Mouse (Mus musculus) G1E (cell line): ENCODE results near the gene Ncbp1.

ENCODE experiments used
- CTCF ChIP-seq: IDR thresholded peaks from 2 replicates; pipeline ENCODE4 v1.5.1; 2012; ENCODE audit warnings: low read depth, low read length, inconsistent platforms, mixed read lengths
- GATA1 ChIP-seq: IDR thresholded peaks from 2 replicates; pipeline ENCODE4 v1.6.1; 2012; ENCODE audit warnings: borderline replicate concordance, low read length, inconsistent platforms, mixed read lengths
- GATA2 ChIP-seq: IDR thresholded peaks from 2 replicates; pipeline ENCODE4 v1.6.1; 2012; ENCODE audit warnings: low read depth, low read length, inconsistent platforms, borderline replicate concordance
- POLR2AphosphoS5 ChIP-seq: IDR thresholded peaks from 2 replicates; pipeline ENCODE4 v1.6.1; 2012; ENCODE audit warnings: low read depth, low read length, inconsistent platforms; ENCODE audit not compliant: insufficient replicate concordance

DNA sequence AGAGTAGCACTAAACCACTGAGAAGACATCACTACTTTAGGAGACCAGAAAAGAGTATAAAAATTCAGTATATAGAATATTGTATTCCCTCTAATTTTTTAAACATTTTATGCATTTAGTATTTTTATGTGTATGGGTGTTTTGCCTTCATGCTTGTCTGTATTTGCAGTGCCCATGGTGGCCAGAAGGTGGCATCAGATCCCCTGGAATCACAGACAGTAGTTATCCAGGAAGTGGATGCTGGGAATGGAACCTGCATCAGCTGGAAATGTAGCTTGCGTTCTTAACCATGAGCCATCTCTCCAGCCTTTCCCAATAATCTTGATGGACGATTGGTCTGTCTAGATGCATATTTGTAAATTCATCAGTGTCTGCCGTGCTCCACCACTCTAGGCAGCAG is 8.2 kb upstream of the Ncbp1 start:
- TF ChIP-seq CTCF, result peak; percentile 67; the same call in 1 of the 2 replicates
- no peak for TF ChIP-seq GATA1
- TF ChIP-seq GATA2, result no peak
- no peak for TF ChIP-seq POLR2AphosphoS5
